Mouse (Mus musculus): ENCODE measurements around the gene Col5a1. TPM values are rescaled to one million over a fixed set of nuclear protein-coding genes. Genes with fewer than 3 reads are reported as not detected.

Col5a1 gene
- polyA plus RNA-seq (2015; fragmentation: Nextera tagmentation; extraction: Ambion mirVana): 33.2 and 36.5 TPM in 2 replicates

- Histone ChIP-seq H3K27ac (peak within 1 kb of the TSS; percentile 61), H3K4me2 (ENCODE audit: low read length) (peak within 1 kb of the TSS; percentile 91), H3K4me1 (replicated peaks; ENCODE audit: insufficient read depth, low read length) (peaks cover 15% of the 10 kb centered on the region; the same call in 1 of the 2 replicates), H3K36me3 (ENCODE audit: insufficient read depth, low read length) (no peaks in the 10 kb centered on the region), H3K4me3 (replicated peaks; ENCODE audit: low read depth, low read length) (peak within 1 kb of the TSS; percentile 58), H3K27me3 (ENCODE audit: insufficient read depth, low read length) (no peaks in the 10 kb centered on the region), H3K9ac (ENCODE audit: low read depth, low read length) (peak within 1 kb of the TSS; percentile 69), H3K9me3 (replicated peaks; ENCODE audit: low read length) (no peaks in the 10 kb centered on the region)
- TF ChIP-seq CTCF (IDR thresholded peaks at IDR 0.05; ENCODE audit: low read depth): no peak
- WGBS: under 1% methylated on average over 43 of the region's 45 CpGs
- ATAC-seq (replicated peaks; ENCODE audit: low FRiP score, low read depth) (peak; percentile 82), DNase-seq (ENCODE audit: low spot score) (peak; percentile 89)
These were observed at the start of gene Col5a1 for GRCm38 (mm10) chr2:27886148-27886551. Gene Col5a1 (plus strand): TSS chr2:27886425.

- WGBS: 84% methylated on average over 9 of the region's 9 CpGs
- ATAC-seq (replicated peaks; ENCODE audit: low FRiP score, low read depth): no peak
- Histone ChIP-seq H3K4me2 (ENCODE audit: low read length) (no peak overlapping the region), H3K9me3 (replicated peaks; ENCODE audit: low read length) (no peaks in the 10 kb centered on the region), H3K36me3 (ENCODE audit: insufficient read depth, low read length) (no peaks in the 10 kb centered on the region), H3K27ac (no peak overlapping the region), H3K4me3 (replicated peaks; ENCODE audit: low read depth, low read length) (no peak overlapping the region), H3K4me1 (replicated peaks; ENCODE audit: insufficient read depth, low read length) (no peaks in the 10 kb centered on the region), H3K9ac (ENCODE audit: low read depth, low read length) (no peak overlapping the region), H3K27me3 (ENCODE audit: insufficient read depth, low read length) (no peaks in the 10 kb centered on the region)
- TF ChIP-seq CTCF (IDR thresholded peaks at IDR 0.05; ENCODE audit: low read depth): no peak
- DNase-seq (ENCODE audit: low spot score): no peak
These were observed 48.1 kb upstream of the Col5a1 start for GRCm38 (mm10) chr2:27838112-27838511.

- no peak for TF ChIP-seq CTCF (IDR thresholded peaks at IDR 0.05; ENCODE audit: low read depth)
- no peak for ATAC-seq (replicated peaks; ENCODE audit: low FRiP score, low read depth)
- 54% methylated on average over 3 of the region's 3 CpGs for WGBS
- DNase-seq (ENCODE audit: low spot score): no peak
- Histone ChIP-seq H3K27ac (no peak overlapping the region), H3K4me1 (replicated peaks; ENCODE audit: insufficient read depth, low read length) (no peaks in the 10 kb centered on the region), H3K4me2 (ENCODE audit: low read length) (no peak overlapping the region), H3K27me3 (ENCODE audit: insufficient read depth, low read length) (no peaks in the 10 kb centered on the region), H3K9ac (ENCODE audit: low read depth, low read length) (no peak overlapping the region), H3K4me3 (replicated peaks; ENCODE audit: low read depth, low read length) (no peak overlapping the region), H3K36me3 (ENCODE audit: insufficient read depth, low read length) (no peaks in the 10 kb centered on the region), H3K9me3 (replicated peaks; ENCODE audit: low read length) (no peaks in the 10 kb centered on the region)
These were observed 45.3 kb upstream of the Col5a1 start for GRCm38 (mm10) chr2:27840890-27841289.

GRCm38 (mm10) chr2:27842893-27843292 is 43.3 kb upstream of the Col5a1 start:
- H3K4me1 ChIP-seq (replicated peaks; ENCODE audit: insufficient read depth, low read length): no peaks in the 10 kb centered on the region
- DNase-seq (ENCODE audit: low spot score) (no peak), ATAC-seq (replicated peaks; ENCODE audit: low FRiP score, low read depth) (no peak)
- 59% methylated on average over 13 of the region's 13 CpGs for WGBS
- no peak overlapping the region for H3K9ac ChIP-seq (ENCODE audit: low read depth, low read length)
- H3K36me3 ChIP-seq (ENCODE audit: insufficient read depth, low read length): no peaks in the 10 kb centered on the region
- no peak overlapping the region for H3K4me2 ChIP-seq (ENCODE audit: low read length)
- no peak overlapping the region for H3K4me3 ChIP-seq (replicated peaks; ENCODE audit: low read depth, low read length)
- TF ChIP-seq CTCF (IDR thresholded peaks at IDR 0.05; ENCODE audit: low read depth): no peak
- no peaks in the 10 kb centered on the region for H3K9me3 ChIP-seq (replicated peaks; ENCODE audit: low read length)
- H3K27me3 ChIP-seq (ENCODE audit: insufficient read depth, low read length): no peaks in the 10 kb centered on the region
- H3K27ac ChIP-seq: no peak overlapping the region

- no peak overlapping the region for H3K27ac ChIP-seq
- TF ChIP-seq CTCF (IDR thresholded peaks at IDR 0.05; ENCODE audit: low read depth): no peak
- H3K36me3 ChIP-seq (ENCODE audit: insufficient read depth, low read length): no peaks in the 10 kb centered on the region
- 88% methylated on average over 4 of the region's 4 CpGs for WGBS
- H3K4me3 ChIP-seq (replicated peaks; ENCODE audit: low read depth, low read length): no peak overlapping the region
- DNase-seq (ENCODE audit: low spot score) (no peak), ATAC-seq (replicated peaks; ENCODE audit: low FRiP score, low read depth) (no peak)
- no peaks in the 10 kb centered on the region for H3K9me3 ChIP-seq (replicated peaks; ENCODE audit: low read length)
- no peaks in the 10 kb centered on the region for H3K27me3 ChIP-seq (ENCODE audit: insufficient read depth, low read length)
- H3K4me2 ChIP-seq (ENCODE audit: low read length): no peak overlapping the region
- H3K9ac ChIP-seq (ENCODE audit: low read depth, low read length): no peak overlapping the region
- no peaks in the 10 kb centered on the region for H3K4me1 ChIP-seq (replicated peaks; ENCODE audit: insufficient read depth, low read length)
These were observed 41.3 kb upstream of the Col5a1 start for GRCm38 (mm10) chr2:27844885-27845284.

- H3K4me1 ChIP-seq (replicated peaks; ENCODE audit: insufficient read depth, low read length): no peaks in the 10 kb centered on the region
- WGBS: 58% methylated on average over 5 of the region's 5 CpGs
- H3K9me3 ChIP-seq (replicated peaks; ENCODE audit: low read length): no peaks in the 10 kb centered on the region
- H3K27ac ChIP-seq: peak overlapping the region; percentile 25; the same call in 1 of the 2 replicates
- TF ChIP-seq CTCF (IDR thresholded peaks at IDR 0.05; ENCODE audit: low read depth): no peak
- DNase-seq (ENCODE audit: low spot score): peak; percentile 26
- H3K27me3 ChIP-seq (ENCODE audit: insufficient read depth, low read length): no peaks in the 10 kb centered on the region
- H3K36me3 ChIP-seq (ENCODE audit: insufficient read depth, low read length): no peaks in the 10 kb centered on the region
- H3K4me2 ChIP-seq (ENCODE audit: low read length): no peak overlapping the region
- no peak overlapping the region for H3K4me3 ChIP-seq (replicated peaks; ENCODE audit: low read depth, low read length)
- no peak overlapping the region for H3K9ac ChIP-seq (ENCODE audit: low read depth, low read length)
- no peak for ATAC-seq (replicated peaks; ENCODE audit: low FRiP score, low read depth)
These were observed 39.2 kb upstream of the Col5a1 start for GRCm38 (mm10) chr2:27847001-27847400.

- TF ChIP-seq CTCF (IDR thresholded peaks at IDR 0.05; ENCODE audit: low read depth): no peak
- Histone ChIP-seq H3K4me1 (replicated peaks; ENCODE audit: insufficient read depth, low read length) (no peaks in the 10 kb centered on the region), H3K9me3 (replicated peaks; ENCODE audit: low read length) (no peaks in the 10 kb centered on the region), H3K9ac (ENCODE audit: low read depth, low read length) (no peak overlapping the region), H3K4me3 (replicated peaks; ENCODE audit: low read depth, low read length) (no peak overlapping the region), H3K27ac (peak overlapping the region; percentile 62), H3K4me2 (ENCODE audit: low read length) (no peak overlapping the region), H3K36me3 (ENCODE audit: insufficient read depth, low read length) (no peaks in the 10 kb centered on the region), H3K27me3 (ENCODE audit: insufficient read depth, low read length) (no peaks in the 10 kb centered on the region)
- ATAC-seq (replicated peaks; ENCODE audit: low FRiP score, low read depth) (no peak), DNase-seq (ENCODE audit: low spot score) (peak; percentile 31)
- WGBS: 58% methylated on average over 7 of the region's 7 CpGs
These were observed 38.3 kb upstream of the Col5a1 start for GRCm38 (mm10) chr2:27847851-27848435.

Measured in kidney, postnatal 0 days (tissue).